9 mouse cellular contexts compared by ENCODE assay signal in genomic region chr1:35017471-35017870, GRCm38 (mm10).
DNase-seq lines count a peak whose midpoint lies in the region; ATAC-seq lines count a peak whose summit lies in the region.
"Had no signal": no experiment of that assay in that cellular context is flagged by ENCODE, and none has a peak within 500 bp of the region (broad histone marks: within the 10 kb centered on the region; RNA-seq: fewer than 3 reads in every experiment).

No protein-coding gene starts in this region.

- no peaks in the 10 kb centered on the region for H3K4me1 ChIP-seq in forebrain, embryonic 14.5 days (ENCODE audit: control insufficient read depth, insufficient read depth, low read length)
- H3K4me1 ChIP-seq in forebrain, embryonic 13.5 days, result no peaks in the 10 kb centered on the region
- H3K4me1 ChIP-seq in midbrain, embryonic 11.5 days (ENCODE audit: control insufficient read depth, insufficient read depth, low read length), result no peaks in the 10 kb centered on the region
- H3K4me1 ChIP-seq in midbrain, embryonic 13.5 days (replicated peaks), result no peaks in the 10 kb centered on the region
- H3K4me1 ChIP-seq in neural tube, embryonic 11.5 days (ENCODE audit: control insufficient read depth, insufficient read depth, low read length), result no peaks in the 10 kb centered on the region
- no peaks in the 10 kb centered on the region for H3K4me1 ChIP-seq in heart, embryonic 11.5 days (ENCODE audit: control insufficient read depth, insufficient read depth, low read length)

- no peak for ATAC-seq in forebrain, embryonic 14.5 days
- no peak for ATAC-seq in forebrain, embryonic 13.5 days
- ATAC-seq in midbrain, embryonic 11.5 days (ENCODE audit: low FRiP score), result no peak
- ATAC-seq in midbrain, embryonic 13.5 days, result no peak
- ATAC-seq in neural tube, embryonic 11.5 days (ENCODE audit: insufficient read depth, low FRiP score, low TSS enrichment), result no peak
- ATAC-seq in heart, embryonic 11.5 days (replicated peaks; ENCODE audit: insufficient number of reproducible peaks, low FRiP score, low TSS enrichment), result no peak

- H3K9ac ChIP-seq in forebrain, embryonic 14.5 days (ENCODE audit: low read length), result no peak overlapping the region
- no peak overlapping the region for H3K9ac ChIP-seq in forebrain, embryonic 13.5 days
- H3K9ac ChIP-seq in midbrain, embryonic 11.5 days (ENCODE audit: low read length), result no peak overlapping the region
- H3K9ac ChIP-seq in midbrain, embryonic 13.5 days (replicated peaks), result no peak overlapping the region
- H3K9ac ChIP-seq in neural tube, embryonic 11.5 days (ENCODE audit: low read length), result no peak overlapping the region
- H3K9ac ChIP-seq in heart, embryonic 11.5 days (ENCODE audit: low read depth, low read length), result no peak overlapping the region
- H3K9ac ChIP-seq: liver, embryonic 14.5 days had no signal

- H3K4me2 ChIP-seq in forebrain, embryonic 14.5 days (ENCODE audit: low read length), result no peak overlapping the region
- H3K4me2 ChIP-seq in forebrain, embryonic 13.5 days, result no peak overlapping the region
- no peak overlapping the region for H3K4me2 ChIP-seq in midbrain, embryonic 11.5 days
- H3K4me2 ChIP-seq in midbrain, embryonic 13.5 days (replicated peaks), result no peak overlapping the region
- no peak overlapping the region for H3K4me2 ChIP-seq in neural tube, embryonic 11.5 days (ENCODE audit: low read depth)
- no peak overlapping the region for H3K4me2 ChIP-seq in heart, embryonic 11.5 days

- no peak overlapping the region for H3K4me3 ChIP-seq in forebrain, embryonic 14.5 days (ENCODE audit: low read depth, low read length)
- no peak overlapping the region for H3K4me3 ChIP-seq in forebrain, embryonic 13.5 days
- H3K4me3 ChIP-seq in midbrain, embryonic 11.5 days (ENCODE audit: low read depth, low read length), result no peak overlapping the region
- H3K4me3 ChIP-seq in midbrain, embryonic 13.5 days (replicated peaks), result no peak overlapping the region
- H3K4me3 ChIP-seq in neural tube, embryonic 11.5 days (ENCODE audit: low read depth, low read length), result no peak overlapping the region
- H3K4me3 ChIP-seq in heart, embryonic 11.5 days (ENCODE audit: low read depth, low read length), result no peak overlapping the region

- WGBS in forebrain, embryonic 14.5 days, result 80% methylated on average over 4 of the region's 4 CpGs
- WGBS in forebrain, embryonic 13.5 days, result 74% methylated on average over 4 of the region's 4 CpGs
- WGBS in midbrain, embryonic 11.5 days, result 73% methylated on average over 4 of the region's 4 CpGs
- WGBS in midbrain, embryonic 13.5 days, result 74% methylated on average over 4 of the region's 4 CpGs
- WGBS in neural tube, embryonic 11.5 days, result 68% methylated on average over 4 of the region's 4 CpGs
- 61% methylated on average over 4 of the region's 4 CpGs for WGBS in heart, embryonic 11.5 days (ENCODE audit: insufficient replicate concordance)

- H3K9me3 ChIP-seq in forebrain, embryonic 14.5 days (replicated peaks; ENCODE audit: control insufficient read depth, low read length), result no peaks in the 10 kb centered on the region
- no peaks in the 10 kb centered on the region for H3K9me3 ChIP-seq in forebrain, embryonic 13.5 days (replicated peaks)
- H3K9me3 ChIP-seq in midbrain, embryonic 11.5 days (ENCODE audit: control insufficient read depth, low read length), result no peaks in the 10 kb centered on the region
- H3K9me3 ChIP-seq in midbrain, embryonic 13.5 days, result no peaks in the 10 kb centered on the region
- no peaks in the 10 kb centered on the region for H3K9me3 ChIP-seq in neural tube, embryonic 11.5 days (ENCODE audit: control insufficient read depth, low read length)
- H3K9me3 ChIP-seq in heart, embryonic 11.5 days (replicated peaks; ENCODE audit: control insufficient read depth, low read length), result no peaks in the 10 kb centered on the region

- peak; percentile 20 for DNase-seq in forebrain, embryonic 14.5 days (ENCODE audit: low spot score)
- DNase-seq in midbrain, embryonic 11.5 days (ENCODE audit: low spot score, missing footprints), result peak; percentile 85
- peak; percentile 82 for DNase-seq in embryo, embryonic 10.5 days (ENCODE audit: low spot score)
- peak; percentile 59 for DNase-seq in neural tube, embryonic 11.5 days (ENCODE audit: low spot score)
- no peak for DNase-seq in cerebellum, adult 11 months

- no peaks in the 10 kb centered on the region for H3K36me3 ChIP-seq in forebrain, embryonic 14.5 days (ENCODE audit: control insufficient read depth, insufficient read depth, low read length)
- no peaks in the 10 kb centered on the region for H3K36me3 ChIP-seq in forebrain, embryonic 13.5 days (ENCODE audit: poor library complexity, severe bottlenecking)
- H3K36me3 ChIP-seq in midbrain, embryonic 11.5 days (ENCODE audit: control insufficient read depth, insufficient read depth, low read length), result no peaks in the 10 kb centered on the region
- no peaks in the 10 kb centered on the region for H3K36me3 ChIP-seq in midbrain, embryonic 13.5 days
- H3K36me3 ChIP-seq in neural tube, embryonic 11.5 days (ENCODE audit: control insufficient read depth, insufficient read depth, low read length), result no peaks in the 10 kb centered on the region
- no peaks in the 10 kb centered on the region for H3K36me3 ChIP-seq in heart, embryonic 11.5 days (ENCODE audit: control insufficient read depth, insufficient read depth, low read length)

- no peaks in the 10 kb centered on the region for H3K27me3 ChIP-seq in forebrain, embryonic 14.5 days (replicated peaks; ENCODE audit: control insufficient read depth, insufficient read depth, low read length)
- no peaks in the 10 kb centered on the region for H3K27me3 ChIP-seq in forebrain, embryonic 13.5 days
- no peaks in the 10 kb centered on the region for H3K27me3 ChIP-seq in midbrain, embryonic 11.5 days (ENCODE audit: control insufficient read depth, insufficient read depth, low read length)
- H3K27me3 ChIP-seq in midbrain, embryonic 13.5 days, result no peaks in the 10 kb centered on the region
- no peaks in the 10 kb centered on the region for H3K27me3 ChIP-seq in neural tube, embryonic 11.5 days (ENCODE audit: control insufficient read depth, insufficient read depth, low read length)
- no peaks in the 10 kb centered on the region for H3K27me3 ChIP-seq in heart, embryonic 11.5 days (ENCODE audit: control insufficient read depth, insufficient read depth, low read length)

- H3K27ac ChIP-seq in forebrain, embryonic 14.5 days (ENCODE audit: low read depth, low read length), result no peak overlapping the region
- H3K27ac ChIP-seq in forebrain, embryonic 13.5 days, result no peak overlapping the region
- H3K27ac ChIP-seq in midbrain, embryonic 11.5 days (ENCODE audit: low read depth, low read length), result no peak overlapping the region
- H3K27ac ChIP-seq in midbrain, embryonic 13.5 days, result no peak overlapping the region
- no peak overlapping the region for H3K27ac ChIP-seq in neural tube, embryonic 11.5 days (ENCODE audit: low read depth, low read length)
- H3K27ac ChIP-seq in heart, embryonic 11.5 days (ENCODE audit: low read depth, low read length), result no peak overlapping the region
- H3K27ac ChIP-seq: liver, embryonic 14.5 days had no signal
